Mouse (Mus musculus): ENCODE data around the gene Minos1.

The Minos1 gene

GRCm38 (mm10) chr4:139130701-139131549 lies at the start of gene Minos1:
Gene Minos1 (minus strand): TSS chr4:139131113.
- peak; percentile 96 for DNase-seq (ENCODE audit: low spot score)

GRCm38 (mm10) chr4:139179731-139180625 lies 49.1 kb upstream of the Minos1 start:
- peak; percentile 71 for DNase-seq (ENCODE audit: low spot score)

GRCm38 (mm10) chr4:139179218-139179617 lies 48.3 kb upstream of the Minos1 start:
- no peak for DNase-seq (ENCODE audit: low spot score)

- DNase-seq (ENCODE audit: low spot score): no peak
Measured at GRCm38 (mm10) chr4:139178377-139178776, 47.5 kb upstream of the Minos1 start.

- no peak for DNase-seq (ENCODE audit: low spot score)
Measured at GRCm38 (mm10) chr4:139177921-139178320, 47.0 kb upstream of the Minos1 start.

GRCm38 (mm10) chr4:139176023-139176422 lies 45.1 kb upstream of the Minos1 start:
- no peak for DNase-seq (ENCODE audit: low spot score)

GRCm38 (mm10) chr4:139175061-139175971 lies 44.4 kb upstream of the Minos1 start:
- peak; percentile 51 for DNase-seq (ENCODE audit: low spot score)

GRCm38 (mm10) chr4:139169748-139170279 lies 38.9 kb upstream of the Minos1 start:
- DNase-seq (ENCODE audit: low spot score): no peak

GRCm38 (mm10) chr4:139168985-139169747 lies 38.3 kb upstream of the Minos1 start:
- no peak for DNase-seq (ENCODE audit: low spot score)

- DNase-seq (ENCODE audit: low spot score): no peak
Measured at GRCm38 (mm10) chr4:139167107-139167506, 36.2 kb upstream of the Minos1 start.

- DNase-seq (ENCODE audit: low spot score): no peak
Measured at GRCm38 (mm10) chr4:139166244-139166643, 35.3 kb upstream of the Minos1 start.

- DNase-seq (ENCODE audit: low spot score): no peak
Measured at GRCm38 (mm10) chr4:139165259-139165658, 34.3 kb upstream of the Minos1 start.

- no peak for DNase-seq (ENCODE audit: low spot score)
Measured at GRCm38 (mm10) chr4:139164082-139164481, 33.2 kb upstream of the Minos1 start.

- DNase-seq (ENCODE audit: low spot score): no peak
Measured at GRCm38 (mm10) chr4:139161076-139161475, 30.2 kb upstream of the Minos1 start.

GRCm38 (mm10) chr4:139158350-139158749 lies 27.4 kb upstream of the Minos1 start:
- DNase-seq (ENCODE audit: low spot score): no peak

GRCm38 (mm10) chr4:139156538-139156937 lies 25.6 kb upstream of the Minos1 start:
- DNase-seq (ENCODE audit: low spot score): no peak

GRCm38 (mm10) chr4:139154576-139155307 lies 23.8 kb upstream of the Minos1 start:
- no peak for DNase-seq (ENCODE audit: low spot score)

- no peak for DNase-seq (ENCODE audit: low spot score)
Measured at GRCm38 (mm10) chr4:139151370-139151769, 20.5 kb upstream of the Minos1 start.

GRCm38 (mm10) chr4:139146760-139147159 lies 15.8 kb upstream of the Minos1 start:
- no peak for DNase-seq (ENCODE audit: low spot score)

GRCm38 (mm10) chr4:139145156-139145555 lies 14.2 kb upstream of the Minos1 start:
- no peak for DNase-seq (ENCODE audit: low spot score)

All from yolk sac, embryonic 10.5 days (tissue).